Mouse (Mus musculus) gastrocnemius, postnatal 25 days (tissue): ENCODE measurements around the gene Spaca7. TPM values are rescaled to one million over a fixed set of nuclear protein-coding genes. Genes with fewer than 3 reads are reported as not detected.
"Not testable (repeated sequence)": the region's sequence is repeated elsewhere in the genome, so short reads cannot be mapped to it uniquely, and the experiment has no call there.

Experiments
- DNase-seq: peaks from one replicate; pipeline ENCODE4 v3.0.0; 2022
- long read RNA-seq, 2 experiments: library from polyadenylated mRNA; stranded (forward); transcript quantifications; one replicate each; pipeline ENCODE4 v2.0.0; 2021
- total RNA-seq, 2 experiments: library from RNA; stranded (reverse); gene quantifications; 1 replicate in 1 of 2; 2 replicates in 1 of 2; pipeline ENCODE4 v1.2.3; 2021

The Spaca7 gene
- not detected for total RNA-seq
- long read RNA-seq, experiment 1 = 0 reads
- long read RNA-seq, experiment 2 = 0 reads

DNA sequence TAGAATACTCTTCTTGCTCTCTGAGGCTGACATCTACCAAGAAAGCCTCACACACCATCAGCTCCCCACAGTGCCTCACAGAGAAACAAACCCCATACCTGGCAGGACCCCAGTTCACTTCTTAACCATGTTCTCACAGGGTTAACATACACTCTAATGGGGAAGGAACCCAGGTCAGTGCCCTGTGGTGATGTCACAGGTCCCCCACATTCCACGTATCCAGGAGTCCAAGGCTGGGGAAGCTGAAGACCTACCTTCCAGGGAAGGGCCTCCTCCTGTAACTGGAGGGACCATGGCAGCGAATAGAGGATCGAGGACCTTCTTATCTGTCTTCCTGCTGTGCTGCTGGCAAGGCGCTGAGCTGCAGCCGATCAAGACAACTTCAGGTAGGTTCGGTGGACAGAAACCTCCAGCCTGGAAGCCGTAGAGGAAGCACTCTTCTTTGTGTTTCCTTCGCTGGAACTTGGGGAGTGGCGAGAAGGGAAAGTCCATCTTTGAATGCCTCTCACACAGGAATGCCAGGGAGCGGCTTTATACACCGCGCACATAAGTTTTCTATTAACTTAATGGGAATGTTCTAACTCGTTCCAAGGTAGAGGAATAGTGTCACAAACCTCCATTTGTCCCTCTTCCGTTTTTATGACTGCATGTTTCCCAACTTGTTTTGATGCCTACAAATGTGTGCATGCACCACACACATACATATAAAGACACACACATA, at the start of gene Spaca7:
Spaca7 (plus strand) TSS at position 216 of the 721 bp plus-strand sequence.
- DNase-seq = no peak

DNA sequence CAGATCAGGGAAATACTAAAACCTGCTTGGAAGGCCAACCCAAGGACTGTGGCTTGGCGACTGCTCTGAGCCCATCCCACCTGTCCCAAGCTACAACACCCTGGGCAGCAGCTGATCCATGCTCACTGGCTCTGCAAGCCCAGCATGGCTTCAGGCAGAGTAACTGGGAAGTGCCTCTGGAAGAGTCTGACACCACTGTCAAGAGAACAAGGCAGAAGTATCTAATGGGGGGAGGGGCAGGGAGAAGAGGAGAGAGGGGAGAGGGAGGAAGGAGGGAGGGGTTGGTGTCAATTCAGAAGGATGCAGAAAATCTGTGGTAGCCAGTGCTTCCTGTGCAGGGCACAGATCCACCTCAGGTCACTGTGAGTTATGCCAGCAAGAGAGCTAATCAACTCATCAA, 48.5 kb upstream of the Spaca7 start:
- DNase-seq = no peak

GRCm38 (mm10) chr8:12528659-12529058, 44.2 kb upstream of the Spaca7 start:
- DNase-seq = no peak

DNA sequence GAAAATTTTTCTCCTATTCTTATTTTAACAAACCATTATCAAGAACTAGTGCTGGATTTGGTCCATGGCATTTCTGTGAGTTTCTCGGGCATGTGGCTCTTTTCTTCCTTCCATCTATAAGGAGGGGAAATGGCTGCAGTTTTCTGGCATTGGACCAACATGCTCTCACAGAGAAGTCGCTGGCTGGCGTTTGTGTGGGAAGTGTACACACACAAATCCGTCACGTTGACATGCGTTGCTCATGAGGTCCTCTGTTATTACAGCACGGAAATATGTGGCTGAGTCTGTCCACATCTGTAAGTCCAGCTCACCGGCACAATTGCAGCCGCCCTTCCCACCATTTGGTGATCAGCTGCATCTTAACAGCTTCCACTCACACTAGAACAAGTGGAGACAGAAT, 37.2 kb upstream of the Spaca7 start:
- no peak for DNase-seq

GRCm38 (mm10) chr8:12536306-12536705, 36.5 kb upstream of the Spaca7 start:
- DNase-seq = no peak

DNA sequence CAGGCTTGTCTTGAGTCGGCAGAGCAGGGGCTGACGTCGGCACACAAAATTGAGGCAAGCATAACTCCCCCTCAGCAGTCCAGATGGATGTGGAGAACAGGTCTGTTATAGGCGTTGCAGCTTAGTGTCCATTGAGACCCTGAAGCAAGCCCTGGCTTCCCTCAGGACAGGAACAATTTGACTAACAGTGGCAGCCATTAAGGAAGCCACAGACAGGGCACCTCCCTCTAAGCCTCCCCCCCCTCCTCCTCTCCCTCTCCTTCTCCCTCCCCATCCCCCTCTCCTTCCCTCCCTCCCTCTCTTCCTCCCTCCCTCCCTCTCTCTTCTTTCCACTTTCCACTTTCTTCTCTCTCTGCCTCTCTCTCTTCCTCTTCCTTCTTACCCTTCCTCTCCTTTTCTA, 27.6 kb upstream of the Spaca7 start:
- no peak for DNase-seq

DNA sequence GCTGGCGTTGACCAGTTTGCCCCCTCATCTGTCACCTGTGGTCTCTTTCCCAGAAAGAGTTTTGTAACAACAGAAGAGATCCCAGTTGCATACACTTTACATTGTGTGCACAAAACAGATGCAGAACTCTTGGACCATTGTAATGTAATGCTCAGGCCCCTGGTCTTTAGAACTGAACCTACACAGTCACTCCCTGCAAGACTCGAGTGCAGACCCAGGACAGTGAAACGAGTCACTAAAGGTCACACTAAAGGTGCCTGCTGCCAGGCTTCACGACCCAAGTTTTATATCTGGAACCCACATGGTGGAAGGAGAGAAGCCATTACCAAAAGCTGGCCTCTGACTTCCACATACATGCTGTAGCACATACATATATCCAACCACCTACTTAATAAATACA, 27.2 kb upstream of the Spaca7 start:
- DNase-seq = no peak

- no peak for DNase-seq
Measured at GRCm38 (mm10) chr8:12547466-12548220, 25.2 kb upstream of the Spaca7 start.

DNA sequence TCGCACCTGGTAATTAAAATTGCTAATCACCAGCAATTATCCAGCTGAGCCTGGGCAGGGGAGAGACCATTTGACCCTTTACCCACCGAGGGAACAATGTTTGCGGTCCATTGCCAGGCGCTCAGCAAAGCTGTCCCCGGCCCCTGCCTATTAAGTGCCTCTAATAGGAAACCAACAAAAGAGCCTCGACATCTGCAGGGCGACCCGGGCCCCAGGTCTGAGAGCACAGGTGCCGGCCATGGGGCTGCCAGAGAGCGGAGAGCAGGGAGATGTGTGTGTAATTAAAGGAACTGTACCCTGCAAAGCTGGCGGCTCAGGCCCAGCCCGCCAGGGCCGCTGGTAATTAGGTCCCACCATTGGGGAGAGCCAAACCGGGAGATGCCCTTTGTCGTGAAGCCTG, 24.6 kb upstream of the Spaca7 start:
- DNase-seq = no peak

DNA sequence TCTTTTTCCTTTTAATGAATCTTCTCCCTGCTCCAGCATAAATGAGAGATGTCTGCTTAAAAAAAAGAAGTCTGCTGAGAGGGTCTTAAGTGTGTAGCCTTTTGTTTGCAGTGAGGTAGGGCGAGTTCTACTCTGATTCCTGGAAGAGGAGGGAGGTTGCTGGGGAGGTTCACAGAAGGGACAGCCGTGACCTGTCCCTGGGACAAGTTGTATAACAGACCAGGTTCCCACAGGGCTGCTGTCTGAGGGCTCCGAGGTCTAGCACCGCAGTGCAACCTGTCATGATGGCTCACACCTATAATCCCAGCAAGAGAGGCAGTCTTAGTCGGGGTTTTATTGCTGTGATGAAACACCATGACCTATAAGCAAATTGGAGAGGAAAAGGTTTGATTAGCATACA, 24.1 kb upstream of the Spaca7 start:
- no peak for DNase-seq

DNA sequence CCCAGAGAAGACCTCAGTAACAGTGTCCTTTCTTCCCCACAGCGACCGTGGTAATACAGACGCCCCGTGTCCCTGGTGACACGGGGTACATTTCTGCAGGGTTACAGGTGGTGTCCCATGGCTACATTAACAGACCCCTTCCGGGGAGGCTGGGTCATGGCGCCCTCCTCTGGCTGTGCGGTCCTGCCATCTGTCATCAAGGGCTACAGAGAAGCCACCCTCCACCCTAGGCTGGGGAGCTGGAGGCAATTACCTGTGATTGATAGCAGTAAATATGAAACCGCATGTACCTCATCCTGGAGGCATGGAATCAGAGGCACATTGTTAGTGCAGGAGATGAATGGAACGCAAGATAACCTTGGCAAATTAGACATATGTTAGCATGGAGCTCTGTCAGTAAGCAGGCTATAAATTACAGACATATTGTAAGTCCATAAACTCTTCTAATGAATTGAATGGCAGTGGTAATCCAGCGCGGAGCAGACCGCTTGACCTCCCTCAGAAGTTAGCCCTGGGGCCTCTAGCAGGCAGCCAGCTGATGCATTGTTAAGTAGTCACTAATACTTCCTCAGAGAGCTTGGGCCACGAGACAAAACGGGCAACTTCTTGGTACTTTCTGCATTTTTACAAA, 17.2 kb upstream of the Spaca7 start:
- DNase-seq = no peak

DNA sequence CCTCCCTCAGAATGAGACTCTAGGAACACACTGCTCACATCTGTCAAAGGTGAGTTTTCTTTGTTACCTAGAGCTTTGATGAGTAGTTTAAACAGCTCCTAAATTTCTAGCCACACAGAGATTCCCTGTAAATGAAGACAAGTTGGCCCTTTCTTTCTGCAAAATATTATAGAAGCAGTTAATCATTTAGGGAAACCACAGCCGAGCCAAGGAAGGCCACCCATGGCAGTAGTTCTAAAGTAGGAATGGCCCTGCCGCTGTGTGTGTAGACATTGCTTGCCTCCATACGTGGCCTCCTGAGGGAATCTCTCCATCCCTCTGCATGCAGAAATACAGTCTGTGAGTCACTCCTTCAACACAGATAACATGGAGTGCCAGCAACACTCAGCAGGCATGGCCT, 14.0 kb upstream of the Spaca7 start:
- DNase-seq = no peak

GRCm38 (mm10) chr8:12561403-12561960, 11.3 kb upstream of the Spaca7 start:
- peak; percentile 14 for DNase-seq

DNA sequence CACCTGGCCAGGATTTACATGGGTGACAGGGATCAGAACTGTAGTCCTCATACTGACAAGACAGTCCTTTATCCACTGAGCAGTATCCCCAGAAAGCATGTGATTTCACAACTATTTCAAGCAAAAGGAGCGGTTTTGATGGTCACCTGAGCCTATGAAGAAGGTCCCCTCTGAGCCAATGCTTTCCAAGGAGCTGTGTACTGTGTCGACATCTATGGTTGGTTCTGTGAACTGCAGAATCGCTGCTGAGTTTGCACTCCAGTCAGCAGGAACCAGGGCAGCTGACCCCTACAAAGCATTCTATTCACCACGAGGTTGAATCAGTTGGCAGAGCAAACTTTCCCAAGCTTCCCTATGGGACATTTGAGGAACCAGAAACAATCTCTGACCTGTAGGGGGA, 8.5 kb upstream of the Spaca7 start:
- no peak for DNase-seq

DNA sequence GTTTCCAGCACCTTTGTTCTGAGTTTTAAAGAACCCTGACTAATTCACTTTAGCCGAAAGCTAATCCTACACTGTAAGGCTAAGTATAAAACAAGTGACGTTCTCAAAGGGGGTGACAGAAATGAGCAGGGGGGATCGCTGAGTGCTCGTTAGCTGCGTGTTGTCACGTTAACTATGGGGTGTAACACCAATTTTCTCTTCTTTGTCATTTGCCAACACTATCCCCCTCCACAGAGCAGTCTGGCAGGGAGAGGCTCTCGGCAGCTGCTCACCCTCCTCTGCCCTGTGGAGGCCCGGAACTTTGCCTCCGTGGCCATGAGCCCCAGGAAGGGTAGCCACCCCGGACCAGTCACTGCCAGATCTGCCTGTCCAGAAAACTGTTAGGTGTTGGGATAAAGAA, 7.3 kb upstream of the Spaca7 start:
- no peak for DNase-seq

- no peak for DNase-seq
Measured at GRCm38 (mm10) chr8:12566509-12566908, 6.3 kb upstream of the Spaca7 start.

GRCm38 (mm10) chr8:12576003-12576402, 3.2 kb downstream of the Spaca7 start:
- DNase-seq = no peak

GRCm38 (mm10) chr8:12576739-12577138, 3.9 kb downstream of the Spaca7 start:
- no peak for DNase-seq

- not testable (repeated sequence) for DNase-seq
Measured at GRCm38 (mm10) chr8:12579339-12579999, 6.6 kb downstream of the Spaca7 start.

DNA sequence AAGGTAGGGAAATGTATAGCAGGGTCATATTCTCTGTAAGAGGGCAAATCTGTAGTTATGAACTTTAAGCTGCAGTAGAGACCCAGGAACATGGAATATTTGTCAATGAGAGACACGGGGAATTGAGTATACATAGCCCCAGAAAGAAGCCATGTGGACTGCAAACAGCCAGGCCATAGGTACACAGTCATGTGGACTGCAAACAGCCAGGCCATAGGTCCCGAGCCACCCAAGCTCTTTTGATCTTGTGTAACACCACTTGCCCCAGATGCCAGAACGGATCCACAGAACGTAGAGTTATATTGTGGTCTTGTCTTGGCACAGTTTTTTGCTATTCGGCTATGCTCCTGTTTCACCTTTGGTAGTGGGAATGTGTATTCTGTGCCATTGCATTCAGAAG, 11.0 kb downstream of the Spaca7 start:
- DNase-seq = no peak

DNA sequence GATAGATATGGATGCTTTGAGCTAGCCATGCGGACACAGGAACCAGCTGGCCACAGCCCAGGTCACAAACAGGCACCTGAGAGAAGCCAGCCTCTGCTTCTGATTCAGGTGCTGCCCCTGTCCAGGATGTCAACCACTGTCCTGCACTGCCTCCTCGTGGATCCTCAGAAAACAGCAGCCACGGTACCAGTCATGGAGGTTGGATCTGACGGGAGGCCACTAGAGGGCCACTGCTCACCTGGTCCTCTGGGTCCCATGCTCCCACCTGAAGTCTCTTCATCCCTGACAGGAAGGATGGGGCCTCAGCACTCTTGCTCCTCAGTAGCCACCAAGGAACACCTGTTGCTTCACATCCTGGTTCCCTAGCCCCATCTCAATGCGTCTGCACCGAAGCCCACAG, 34.4 kb downstream of the Spaca7 start:
- DNase-seq = no peak

DNA sequence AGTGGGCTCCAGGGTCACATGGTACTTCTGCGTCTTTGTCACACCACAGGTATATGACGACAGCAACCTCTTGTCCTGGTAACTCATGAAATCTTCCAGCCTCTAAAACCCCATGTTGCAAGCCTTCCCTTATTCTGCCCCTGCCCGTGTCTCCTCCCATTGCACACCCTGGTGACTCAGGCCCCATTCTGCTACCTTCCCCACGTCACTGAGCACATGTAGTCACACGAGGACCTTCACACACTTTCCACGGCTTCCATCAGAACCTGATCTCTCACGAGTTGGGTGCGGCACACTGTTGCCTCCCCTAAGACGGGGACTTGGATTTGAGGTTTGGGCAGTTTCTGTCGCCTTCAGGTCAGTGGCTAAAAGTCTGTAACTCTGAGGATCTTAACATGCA, 36.0 kb downstream of the Spaca7 start:
- no peak for DNase-seq
